Mouse (Mus musculus): ENCODE results near the gene Kbtbd3. TPM values are rescaled to one million over a fixed set of nuclear protein-coding genes. Genes with fewer than 3 reads are reported as not detected.

Gene Kbtbd3
- polyA plus RNA-seq (2017; shearing (Covaris generic)) = 10 to 100 TPM; 11.0 to 14.5 TPM

DNA sequence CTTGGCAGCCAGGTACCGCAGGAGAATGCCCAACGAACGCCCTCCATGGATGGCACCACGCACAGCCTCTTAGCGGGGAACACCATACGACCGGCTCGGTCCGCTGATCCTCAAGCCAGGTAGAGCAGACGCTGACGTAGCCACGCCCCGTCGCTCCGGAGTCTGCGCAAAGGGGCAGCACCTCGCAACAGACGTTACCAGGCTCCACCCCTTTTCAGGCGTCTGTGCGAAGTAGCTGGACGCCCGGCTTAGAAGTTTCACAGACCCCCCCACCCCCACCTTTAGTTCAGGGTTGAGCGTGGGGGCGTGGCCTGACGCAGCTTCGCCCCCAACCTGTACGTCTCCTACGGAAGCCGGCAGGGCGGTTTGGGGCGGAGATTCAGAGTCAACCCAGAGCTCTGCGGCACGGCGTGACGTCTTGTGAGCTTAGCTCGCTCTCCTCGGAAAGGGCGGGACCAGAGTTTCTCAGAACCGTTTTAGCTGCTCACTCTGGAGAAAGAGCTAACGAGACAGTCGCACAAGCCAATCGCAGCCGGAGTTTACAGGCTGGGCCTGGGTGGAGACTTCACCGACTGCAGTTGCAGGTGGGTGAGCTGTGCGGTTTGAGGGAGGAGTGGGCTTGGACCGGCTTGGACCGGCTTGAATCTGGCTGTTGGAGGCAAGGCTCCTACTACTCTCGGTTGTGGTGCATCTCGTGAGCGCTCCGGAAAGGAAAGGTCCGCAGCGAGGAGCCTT is at the start of gene Kbtbd3, which contains the start of gene Aasdhppt:
Kbtbd3 (plus strand) TSS at position 483 of the 735 bp plus-strand sequence.
Aasdhppt (minus strand) TSS at position 121 of the 735 bp plus-strand sequence.
- ATAC-seq = peak; percentile 90

- no peak for ATAC-seq
Measured at GRCm38 (mm10) chr9:4259841-4260745, 49.5 kb upstream of the Kbtbd3 start.

- no peak for ATAC-seq
Measured at GRCm38 (mm10) chr9:4260746-4261090, 48.9 kb upstream of the Kbtbd3 start.

DNA sequence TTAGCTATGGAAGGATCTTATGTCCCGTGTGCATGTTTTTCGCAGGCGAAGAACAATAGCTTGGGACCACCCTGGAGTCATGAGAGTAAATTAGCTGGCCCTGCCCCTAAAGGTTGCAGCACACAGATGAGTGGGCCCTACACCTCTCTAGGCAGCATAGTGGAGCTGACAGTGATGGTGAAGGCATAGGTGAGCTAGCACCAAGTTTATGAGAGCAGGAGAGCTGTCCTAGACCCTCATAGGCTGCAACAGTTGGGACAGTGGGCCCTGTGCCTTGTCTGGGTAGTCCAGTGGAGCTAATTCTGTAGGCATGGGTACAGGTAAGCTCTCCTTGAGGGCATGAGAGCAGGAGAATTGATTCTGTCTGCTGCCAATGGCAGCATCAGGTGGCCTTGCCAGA is 42.8 kb upstream of the Kbtbd3 start:
- ATAC-seq = no peak

DNA sequence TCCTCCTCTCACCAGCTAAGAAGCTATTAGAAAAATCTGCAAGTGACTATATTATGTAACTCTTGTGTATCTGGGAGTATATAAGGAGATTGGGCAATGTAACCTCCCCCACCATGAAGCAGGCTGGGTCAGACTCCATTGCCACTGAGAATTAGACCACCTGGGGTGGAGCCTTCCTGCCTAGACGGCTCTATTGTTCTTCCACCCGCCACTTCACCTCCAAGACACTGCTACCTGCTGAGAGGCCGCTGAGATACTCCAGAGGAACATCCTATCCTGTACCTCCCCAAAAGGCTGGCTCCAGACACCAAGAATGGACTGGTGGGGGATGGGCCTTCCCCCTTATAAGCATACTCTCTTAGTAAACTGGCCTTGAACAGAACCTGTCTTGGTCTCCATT is 25.8 kb upstream of the Kbtbd3 start:
- no peak for ATAC-seq

DNA sequence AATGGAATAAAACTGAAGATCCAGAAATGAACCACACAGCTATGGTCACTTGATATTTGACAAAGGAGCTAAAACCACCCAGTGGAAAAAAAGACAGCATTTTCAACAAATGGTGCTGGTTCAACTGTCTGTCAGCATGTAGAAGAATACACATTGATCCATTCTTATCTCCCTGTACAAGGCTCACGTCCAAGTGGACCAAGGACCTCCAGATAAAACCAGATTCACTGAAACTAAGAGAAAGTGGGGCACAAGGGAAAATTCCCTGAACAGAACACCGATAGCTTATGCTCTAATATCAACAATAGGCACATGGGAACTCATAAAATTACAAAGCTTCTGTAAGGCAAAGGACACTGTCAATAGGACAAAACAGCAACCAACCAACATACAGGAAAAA is 9.2 kb upstream of the Kbtbd3 start:
- no peak for ATAC-seq

DNA sequence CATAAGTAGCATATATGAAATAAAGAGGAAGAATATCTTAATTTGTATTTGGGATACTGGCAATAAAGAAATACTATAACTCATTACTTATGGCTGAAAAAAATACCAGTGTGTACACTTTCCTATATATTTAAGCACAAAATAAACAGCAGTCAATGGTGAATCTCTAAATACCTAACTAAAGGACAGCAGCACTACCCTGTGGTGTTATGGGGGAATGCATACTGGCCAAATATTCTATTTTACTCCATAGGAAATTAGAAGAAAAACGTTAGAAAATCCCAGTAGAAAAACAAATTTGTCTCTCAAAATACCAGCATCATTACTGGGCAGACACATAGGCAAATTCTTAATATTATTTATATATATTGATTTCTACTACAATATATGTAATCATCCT is 4.8 kb upstream of the Kbtbd3 start:
- ATAC-seq = no peak

- ATAC-seq = peak; percentile 29
Measured at GRCm38 (mm10) chr9:4308628-4309350, 844 bp upstream of the Kbtbd3 start.

GRCm38 (mm10) chr9:4310706-4311105 is 1.1 kb downstream of the Kbtbd3 start:
- no peak for ATAC-seq

GRCm38 (mm10) chr9:4311162-4311561 is 1.5 kb downstream of the Kbtbd3 start:
- no peak for ATAC-seq

GRCm38 (mm10) chr9:4313946-4314345 is 4.3 kb downstream of the Kbtbd3 start:
- no peak for ATAC-seq

DNA sequence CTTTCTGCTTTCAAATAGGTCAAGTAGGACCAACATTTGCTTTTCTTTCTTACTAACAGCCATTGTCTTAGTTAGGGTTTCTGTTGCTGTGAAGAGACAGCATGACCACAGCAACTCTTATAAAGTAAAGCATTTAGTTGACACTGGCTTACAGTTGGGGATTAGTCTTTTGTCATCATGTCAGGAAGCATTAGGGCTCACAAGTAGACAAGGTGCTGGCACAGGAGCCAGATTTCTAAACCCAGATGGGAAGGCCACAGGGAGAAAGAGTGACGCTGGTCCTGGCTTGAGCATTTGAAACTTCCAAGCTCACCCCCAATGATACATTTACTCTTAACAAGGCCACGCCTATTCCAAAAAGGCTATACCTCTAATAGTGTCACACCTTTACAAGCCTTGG is 6.1 kb downstream of the Kbtbd3 start:
- ATAC-seq = no peak

- ATAC-seq = peak; percentile 54
Measured at GRCm38 (mm10) chr9:4318939-4319721, 9.5 kb downstream of the Kbtbd3 start.

DNA sequence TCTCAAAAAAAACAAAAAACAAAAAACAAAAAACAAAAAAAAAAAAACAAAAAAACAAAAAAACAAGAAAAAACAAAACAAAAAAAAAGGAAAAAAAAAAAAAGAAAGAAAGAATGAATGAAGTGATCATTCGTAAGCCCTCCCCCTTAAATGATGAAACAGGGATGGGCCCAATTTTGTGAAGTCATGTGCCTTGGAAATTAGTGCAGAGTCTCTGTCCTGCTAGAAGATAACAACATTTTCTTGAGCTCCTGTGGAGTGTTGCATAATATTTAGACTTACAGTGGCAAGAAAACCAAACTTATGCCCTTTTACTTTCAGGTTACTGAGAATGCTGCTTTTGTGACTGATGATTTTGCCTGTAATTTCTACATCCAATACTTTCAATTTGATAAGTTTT is 43.5 kb downstream of the Kbtbd3 start:
- ATAC-seq = no peak

DNA sequence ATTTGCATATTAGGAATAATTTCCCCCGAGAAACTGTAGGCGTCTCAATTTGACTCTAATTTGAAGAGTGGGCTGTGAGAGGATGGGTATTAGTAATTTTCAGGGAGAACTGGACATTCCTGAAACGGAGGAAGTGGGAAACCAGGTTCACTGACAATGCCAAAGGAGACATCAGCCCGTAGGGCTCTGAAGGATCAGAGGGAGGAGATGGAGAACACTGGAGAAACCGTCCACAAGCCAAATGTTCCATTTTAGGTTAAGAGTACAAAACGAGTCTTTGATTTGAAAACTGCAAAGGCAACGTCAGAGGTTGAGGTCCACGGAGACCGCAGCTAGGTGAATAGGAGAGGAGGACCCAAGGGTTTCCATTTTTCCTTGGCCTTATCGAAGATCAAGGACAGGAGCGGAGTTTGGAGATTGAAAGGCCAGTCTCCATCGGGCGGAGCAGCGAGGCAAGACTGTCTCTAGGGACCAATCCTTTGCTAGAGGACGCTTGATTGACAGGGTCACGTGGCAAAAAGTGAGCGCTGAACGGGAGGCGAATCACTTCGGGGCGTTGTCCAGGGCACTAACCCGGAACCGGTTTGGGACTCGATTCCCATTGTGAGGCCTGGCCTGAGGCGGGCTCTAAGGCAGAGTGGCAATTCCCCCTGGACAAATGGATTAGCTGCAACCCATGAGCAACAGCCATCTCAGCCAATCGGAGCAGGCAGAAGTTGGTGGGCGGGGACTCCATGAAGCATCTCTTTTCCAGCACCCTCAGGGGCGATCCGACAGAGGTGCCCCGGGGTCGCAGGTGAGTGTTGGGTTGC is 66.4 kb downstream of the Kbtbd3 start, which contains the start of gene Msantd4:
Msantd4 (plus strand) TSS at position 735 of the 812 bp plus-strand sequence.
- ATAC-seq = peak; percentile 96

GRCm38 (mm10) chr9:4376640-4377120 is 67.0 kb downstream of the Kbtbd3 start:
- peak; percentile 19 for ATAC-seq

Other genes starting within 250 kb of the Kbtbd3 start
- gene Aasdhppt, start 362 bp upstream of the Kbtbd3 start, polyA plus RNA-seq (2017; shearing (Covaris generic)) = 10 to 100 TPM; 27.6 to 29.0 TPM
- 10 to 100 TPM; 19.4 to 26.0 TPM for gene Msantd4, start 66.7 kb downstream of the Kbtbd3 start, polyA plus RNA-seq (2017; shearing (Covaris generic))